Mouse (Mus musculus) layer of hippocampus, adult 8-10 months (tissue): ENCODE results near the gene Tnfrsf13c. TPM values are rescaled to one million over a fixed set of nuclear protein-coding genes. Genes with fewer than 3 reads are reported as not detected.
"Not testable (repeated sequence)": the region's sequence is repeated elsewhere in the genome, so short reads cannot be mapped to it uniquely, and the experiment has no call there.

Experiments used
- DNase-seq, 2 experiments: peaks; one replicate each; pipeline ENCODE4 v3.0.0; 2022; ENCODE audit warnings: low spot score in 2 of 2
- total RNA-seq, 4 experiments: library from RNA; stranded (reverse); gene quantifications; 2 replicates each; pipeline ENCODE4 v1.2.4; 2022

Gene Tnfrsf13c
- total RNA-seq: under 1 TPM in 2 of 4 experiments, not detected in 2; 0.69 to 0.80 TPM

GRCm38 (mm10) chr15:82223657-82224601, at the start of gene Tnfrsf13c:
Gene Tnfrsf13c (minus strand): TSS chr15:82224369.
- no peak for DNase-seq

- DNase-seq: no peak
Observed at GRCm38 (mm10) chr15:82272295-82272694, 48.1 kb upstream of the Tnfrsf13c start.

GRCm38 (mm10) chr15:82271201-82271600, 47.0 kb upstream of the Tnfrsf13c start:
- DNase-seq: peak in 1 of 2 experiments; percentile 72

GRCm38 (mm10) chr15:82268783-82269182, 44.6 kb upstream of the Tnfrsf13c start:
- no peak for DNase-seq

- peak in 1 of 2 experiments; percentile 61 for DNase-seq
Observed at GRCm38 (mm10) chr15:82268185-82268584, 44.0 kb upstream of the Tnfrsf13c start.

GRCm38 (mm10) chr15:82266356-82266755, 42.2 kb upstream of the Tnfrsf13c start:
- DNase-seq: peak in 1 of 2 experiments; percentile 73

GRCm38 (mm10) chr15:82259510-82259909, 35.3 kb upstream of the Tnfrsf13c start:
- peak in 1 of 2 experiments; percentile 75 for DNase-seq

- peak; percentile 88 to 93 for DNase-seq
Observed at GRCm38 (mm10) chr15:82255944-82256383, 31.8 kb upstream of the Tnfrsf13c start.

- DNase-seq: no peak
Observed at GRCm38 (mm10) chr15:82255248-82255647, 31.1 kb upstream of the Tnfrsf13c start.

- no peak for DNase-seq
Observed at GRCm38 (mm10) chr15:82252097-82252496, 27.9 kb upstream of the Tnfrsf13c start, which contains the start of gene 1500009C09Rik. Gene 1500009C09Rik (plus strand): TSS chr15:82252397.

- no peak for DNase-seq
Observed at GRCm38 (mm10) chr15:82251579-82251978, 27.4 kb upstream of the Tnfrsf13c start.

- DNase-seq: no peak
Observed at GRCm38 (mm10) chr15:82247131-82247776, 23.1 kb upstream of the Tnfrsf13c start.

GRCm38 (mm10) chr15:82244805-82245161, 20.6 kb upstream of the Tnfrsf13c start:
- DNase-seq: not testable (repeated sequence)

- DNase-seq: peak; percentile 84 to 91
Observed at GRCm38 (mm10) chr15:82244115-82244804, 20.1 kb upstream of the Tnfrsf13c start, which contains the start of gene Cenpm. Gene Cenpm (minus strand): TSS chr15:82244748.

- no peak for DNase-seq
Observed at GRCm38 (mm10) chr15:82243742-82244114, 19.6 kb upstream of the Tnfrsf13c start.

- no peak for DNase-seq
Observed at GRCm38 (mm10) chr15:82243311-82243710, 19.1 kb upstream of the Tnfrsf13c start.

- DNase-seq: peak; percentile 66 to 84
Observed at GRCm38 (mm10) chr15:82236565-82236964, 12.4 kb upstream of the Tnfrsf13c start.

- no peak for DNase-seq
Observed at GRCm38 (mm10) chr15:82235661-82236060, 11.5 kb upstream of the Tnfrsf13c start.

- no peak for DNase-seq
Observed at GRCm38 (mm10) chr15:82232651-82233050, 8.5 kb upstream of the Tnfrsf13c start.

GRCm38 (mm10) chr15:82231591-82232378, 7.6 kb upstream of the Tnfrsf13c start:
- peak in 1 of 2 experiments; percentile 48 for DNase-seq

GRCm38 (mm10) chr15:82231100-82231499, 6.9 kb upstream of the Tnfrsf13c start:
- no peak for DNase-seq
